Mouse (Mus musculus) E14TG2a.4 (cell line): ENCODE results near the gene C8b.

ENCODE experiments used
- H3K27me3 ChIP-seq: 2 replicates; pipeline ENCODE4 v1.6.1; 2014; ENCODE audit warnings: low read length, control low read depth; ENCODE audit not compliant: insufficient read depth
- H3K36me3 ChIP-seq: 2 replicates; pipeline ENCODE4 v1.6.1; 2014; ENCODE audit warnings: low read length, control low read depth; ENCODE audit not compliant: insufficient read depth
- H3K4me1 ChIP-seq: replicated peaks from 2 replicates; pipeline ENCODE4 v1.6.1; 2014; ENCODE audit warnings: low read depth, low read length, control low read depth
- H3K4me3 ChIP-seq: replicated peaks from 2 replicates; pipeline ENCODE4 v1.5.1; 2014; ENCODE audit warnings: mild to moderate bottlenecking, low read length
- H3K9me3 ChIP-seq: 2 replicates; pipeline ENCODE4 v1.6.1; 2014; ENCODE audit warnings: low read length, control low read depth
- CTCF ChIP-seq: conservative IDR thresholded peaks from 2 replicates; pipeline ENCODE4 v1.5.1; 2014; ENCODE audit warnings: low read length
- NANOG ChIP-seq: IDR thresholded peaks from 2 replicates; pipeline ENCODE4 v1.6.1; 2014; ENCODE audit warnings: borderline replicate concordance, low read length, mixed read lengths
- POU5F1 ChIP-seq: IDR thresholded peaks from 2 replicates; pipeline ENCODE4 v1.6.1; 2014; ENCODE audit warnings: low read length, borderline replicate concordance

C8b gene

GRCm38 (mm10) chr4:104817509-104817908 is 51.4 kb downstream of the C8b start:
- Histone ChIP-seq H3K27me3 (peaks cover 6% of the 10 kb centered on the region; the same call in 1 of the 2 replicates), H3K4me3 (no peak overlapping the region), H3K4me1 (peaks cover 46% of the 10 kb centered on the region), H3K36me3 (no peaks in the 10 kb centered on the region), H3K9me3 (no peaks in the 10 kb centered on the region)
- TF ChIP-seq NANOG: no peak
- TF ChIP-seq CTCF: no peak
- TF ChIP-seq POU5F1: no peak

DNA sequence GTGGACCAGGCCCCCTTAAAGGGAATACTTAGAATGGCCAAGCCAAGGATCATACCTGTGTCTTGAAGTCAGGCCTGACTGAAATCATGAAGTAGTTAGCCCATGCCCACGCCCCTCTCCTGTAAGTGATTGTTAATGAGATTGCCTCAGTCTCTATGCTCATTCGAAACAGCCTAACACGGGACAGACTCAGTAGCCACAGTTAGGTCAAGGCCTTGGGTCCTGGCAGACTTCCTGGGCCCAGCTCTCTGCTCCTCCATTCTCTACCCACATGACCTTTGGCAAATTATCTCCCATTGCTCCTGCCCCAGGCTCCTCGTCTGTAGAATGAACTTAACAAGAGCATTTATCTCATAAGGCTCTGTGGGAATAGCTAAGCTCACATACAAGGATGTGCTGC is 52.9 kb downstream of the C8b start:
- Histone ChIP-seq H3K4me1 (peaks cover 45% of the 10 kb centered on the region), H3K36me3 (no peaks in the 10 kb centered on the region)
- TF ChIP-seq POU5F1: no peak
- no peak for TF ChIP-seq NANOG
- TF ChIP-seq CTCF: no peak

DNA sequence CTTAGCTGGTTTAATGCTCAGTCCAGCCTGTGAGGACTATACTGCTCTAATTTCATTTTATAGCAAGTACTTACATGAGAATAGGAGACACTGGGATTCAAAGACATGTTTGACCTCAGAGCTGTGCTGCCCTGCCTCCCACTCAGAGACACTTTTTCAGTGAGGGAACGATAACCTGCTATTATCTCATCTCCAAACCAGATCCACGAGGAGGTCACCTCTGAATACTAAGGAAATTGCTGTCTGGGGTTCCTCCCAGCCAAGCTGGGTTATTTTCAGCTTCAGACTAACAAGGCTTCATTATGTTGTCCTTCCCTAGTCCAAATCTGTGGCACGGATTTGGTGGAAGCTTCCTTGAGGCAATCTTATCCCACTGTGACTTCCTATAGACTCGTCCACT is 53.8 kb downstream of the C8b start:
- H3K36me3 ChIP-seq: no peaks in the 10 kb centered on the region
- H3K4me1 ChIP-seq: peaks cover 36% of the 10 kb centered on the region
- no peak for TF ChIP-seq NANOG
- TF ChIP-seq CTCF: no peak
- TF ChIP-seq POU5F1: no peak
- peaks cover 6% of the 10 kb centered on the region; the same call in 1 of the 2 replicates for H3K27me3 ChIP-seq
- no peak overlapping the region for H3K4me3 ChIP-seq
- H3K9me3 ChIP-seq: no peaks in the 10 kb centered on the region

More for the DNA sequence above, 52.9 kb downstream of the C8b start:
- peaks cover 6% of the 10 kb centered on the region; the same call in 1 of the 2 replicates for H3K27me3 ChIP-seq
- no peak overlapping the region for H3K4me3 ChIP-seq
- H3K9me3 ChIP-seq: no peaks in the 10 kb centered on the region

- H3K27me3 ChIP-seq: no peaks in the 10 kb centered on the region
- peaks cover 24% of the 10 kb centered on the region for H3K4me1 ChIP-seq
- no peaks in the 10 kb centered on the region for H3K36me3 ChIP-seq
- TF ChIP-seq POU5F1 (no peak), NANOG (no peak; the same call in 1 of the 2 replicates), CTCF (no peak)
- no peaks in the 10 kb centered on the region for H3K9me3 ChIP-seq
- H3K4me3 ChIP-seq: no peak overlapping the region
Measured at GRCm38 (mm10) chr4:104823597-104824101, 57.5 kb downstream of the C8b start.

- Histone ChIP-seq H3K4me1 (peaks cover 17% of the 10 kb centered on the region), H3K27me3 (no peaks in the 10 kb centered on the region), H3K9me3 (no peaks in the 10 kb centered on the region), H3K4me3 (no peak overlapping the region), H3K36me3 (no peaks in the 10 kb centered on the region)
- TF ChIP-seq POU5F1 (no peak), CTCF (no peak), NANOG (no peak)
Measured at GRCm38 (mm10) chr4:104824381-104825077, 58.4 kb downstream of the C8b start.

- TF ChIP-seq POU5F1 (no peak), CTCF (no peak), NANOG (no peak)
- Histone ChIP-seq H3K9me3 (peaks cover 24% of the 10 kb centered on the region), H3K4me1 (peaks cover 17% of the 10 kb centered on the region), H3K27me3 (no peaks in the 10 kb centered on the region), H3K36me3 (no peaks in the 10 kb centered on the region), H3K4me3 (no peak overlapping the region)
Measured at GRCm38 (mm10) chr4:104828939-104829338, 62.8 kb downstream of the C8b start.

DNA sequence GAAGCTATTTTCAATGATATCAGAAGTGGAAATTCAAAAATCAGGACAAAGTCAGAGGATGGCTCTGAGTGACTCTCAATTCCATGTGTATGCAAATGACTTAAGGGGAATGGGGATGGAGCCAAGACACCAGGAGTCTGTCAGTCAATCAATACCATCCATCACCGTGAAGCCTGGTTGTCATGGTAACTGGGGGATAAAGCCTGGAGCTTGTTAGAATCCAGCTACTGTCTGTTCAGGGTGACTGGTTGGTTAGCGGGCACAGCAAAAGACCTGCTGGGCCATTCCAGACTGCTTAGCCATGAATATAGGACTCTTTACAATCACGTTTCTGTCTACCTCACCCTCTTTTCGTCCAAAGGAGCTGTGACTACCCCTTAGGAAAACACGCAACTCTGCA is 69.0 kb downstream of the C8b start:
- Histone ChIP-seq H3K27me3 (no peaks in the 10 kb centered on the region), H3K36me3 (no peaks in the 10 kb centered on the region), H3K4me1 (peaks cover 5% of the 10 kb centered on the region), H3K9me3 (peaks cover 24% of the 10 kb centered on the region), H3K4me3 (no peak overlapping the region)
- TF ChIP-seq CTCF (no peak), POU5F1 (no peak), NANOG (no peak)

DNA sequence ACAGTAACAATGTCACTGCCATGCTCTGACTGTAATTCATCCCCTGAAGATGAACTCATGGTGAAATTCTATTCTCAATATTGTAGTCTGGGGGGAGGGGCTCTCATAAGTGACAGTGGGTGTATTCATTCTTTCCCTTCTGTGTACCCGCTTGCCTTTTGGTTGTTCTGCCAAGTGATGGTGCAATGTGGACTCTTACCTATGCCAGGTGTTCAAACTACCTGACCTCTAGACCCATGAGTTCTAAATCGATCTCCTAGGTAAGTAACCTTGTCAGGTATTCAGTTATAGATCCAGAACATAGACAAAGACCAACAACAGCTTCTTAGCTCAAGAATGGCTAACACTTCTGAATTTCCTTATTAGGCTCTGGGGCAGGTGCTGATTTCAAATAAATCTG is 72.2 kb downstream of the C8b start:
- Histone ChIP-seq H3K4me1 (no peaks in the 10 kb centered on the region), H3K36me3 (no peaks in the 10 kb centered on the region), H3K9me3 (peaks cover 5% of the 10 kb centered on the region; the same call in 1 of the 2 replicates), H3K4me3 (no peak overlapping the region), H3K27me3 (no peaks in the 10 kb centered on the region)
- TF ChIP-seq POU5F1 (no peak), CTCF (no peak), NANOG (no peak)

- Histone ChIP-seq H3K4me1 (no peaks in the 10 kb centered on the region), H3K9me3 (no peaks in the 10 kb centered on the region), H3K36me3 (no peaks in the 10 kb centered on the region), H3K4me3 (no peak overlapping the region), H3K27me3 (peaks cover 3% of the 10 kb centered on the region; the same call in 1 of the 2 replicates)
- TF ChIP-seq NANOG: no peak
- TF ChIP-seq CTCF: no peak
- no peak for TF ChIP-seq POU5F1
Measured at GRCm38 (mm10) chr4:104842204-104842603, 76.1 kb downstream of the C8b start.

DNA sequence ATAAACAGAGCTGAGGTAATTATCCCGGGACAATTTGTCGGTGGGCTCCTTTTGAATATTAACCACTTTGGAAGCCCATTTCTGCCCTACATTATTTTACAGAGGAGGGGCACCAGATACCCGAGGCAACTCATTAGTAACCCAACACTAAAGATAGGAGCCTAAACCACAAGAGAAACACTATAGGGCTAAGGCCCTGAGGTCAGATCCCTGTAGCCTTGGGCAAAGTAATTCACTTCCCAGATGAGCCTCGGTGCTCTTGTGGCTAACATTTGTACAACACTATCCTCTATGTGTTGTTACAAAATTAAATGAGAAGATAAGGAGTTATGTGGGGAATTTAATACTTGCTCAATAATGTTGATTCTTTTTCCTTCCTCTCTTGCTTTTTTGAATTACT is 77.4 kb downstream of the C8b start:
- H3K9me3 ChIP-seq: no peaks in the 10 kb centered on the region
- no peak for TF ChIP-seq NANOG
- no peak for TF ChIP-seq POU5F1
- TF ChIP-seq CTCF: no peak
- no peak overlapping the region for H3K4me3 ChIP-seq

More for the DNA sequence above, 77.4 kb downstream of the C8b start:
- H3K27me3 ChIP-seq: peaks cover 3% of the 10 kb centered on the region; the same call in 1 of the 2 replicates
- H3K4me1 ChIP-seq: no peaks in the 10 kb centered on the region
- no peaks in the 10 kb centered on the region for H3K36me3 ChIP-seq
